Mouse (Mus musculus): ENCODE results near the gene Minos1. TPM values are rescaled to one million over a fixed set of nuclear protein-coding genes. Genes with fewer than 3 reads are reported as not detected.

Minos1 gene
- total RNA-seq, 2 experiments from 2014 or later = 423 to 444 TPM

DNA sequence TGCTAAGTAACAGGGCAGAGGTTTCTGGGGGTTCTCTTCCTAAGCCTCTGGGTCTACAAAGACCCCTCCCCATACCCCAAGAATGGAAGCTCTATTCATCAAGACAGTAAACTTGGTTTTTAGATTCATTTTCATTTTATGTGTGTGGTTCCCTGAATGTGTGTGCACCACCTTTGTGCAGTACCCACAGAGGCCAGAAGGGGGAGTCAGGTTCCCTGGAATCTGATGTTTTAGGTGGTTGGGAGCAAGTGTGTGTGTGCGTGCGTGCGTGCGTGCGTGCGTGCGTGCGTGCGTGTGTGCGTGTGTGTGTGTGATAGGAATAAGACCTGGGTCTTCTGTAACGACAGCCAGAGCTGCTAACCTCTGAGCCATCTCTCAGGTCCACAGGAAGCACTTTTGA is 14.2 kb upstream of the Minos1 start:
- no peak for DNase-seq

DNA sequence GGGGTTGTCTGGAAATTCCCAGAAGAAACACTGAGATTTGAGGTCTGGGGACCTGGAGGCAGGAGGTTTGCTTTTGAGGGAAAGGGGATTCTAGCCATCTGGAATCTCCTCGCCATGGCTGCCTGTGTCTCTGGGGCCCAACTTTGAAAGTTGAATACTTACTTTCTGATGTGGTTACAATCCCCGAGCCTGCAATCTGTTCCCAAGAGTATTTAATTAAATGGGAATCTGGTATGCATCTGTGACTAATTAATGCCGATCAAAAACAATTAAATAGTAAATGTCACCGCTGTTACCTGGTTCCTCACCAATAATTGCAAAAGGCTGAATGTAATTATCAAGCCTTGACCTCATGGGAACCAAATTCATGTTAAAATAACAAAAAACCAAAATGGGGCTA is 13.7 kb upstream of the Minos1 start:
- no peak for DNase-seq

DNA sequence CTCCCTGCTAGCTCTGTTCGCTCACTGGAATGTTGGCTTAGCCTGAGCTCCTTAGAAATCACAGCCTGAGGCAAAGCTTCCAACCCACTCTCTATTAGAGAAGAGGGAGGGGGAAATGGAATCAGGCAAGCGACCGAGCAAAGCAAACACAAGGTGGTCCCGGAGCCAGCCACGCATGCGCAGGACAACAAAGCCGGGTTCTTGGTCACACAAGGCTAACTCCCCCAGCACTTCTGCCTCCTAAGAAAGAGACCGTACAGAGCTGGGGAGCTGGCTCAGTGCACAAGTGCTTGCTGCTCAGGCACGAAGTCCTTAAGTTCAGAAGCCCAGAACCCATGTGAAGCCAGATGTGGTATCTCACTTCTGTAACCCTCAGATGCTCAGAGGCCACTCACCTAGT is 12.1 kb upstream of the Minos1 start:
- no peak for DNase-seq

DNA sequence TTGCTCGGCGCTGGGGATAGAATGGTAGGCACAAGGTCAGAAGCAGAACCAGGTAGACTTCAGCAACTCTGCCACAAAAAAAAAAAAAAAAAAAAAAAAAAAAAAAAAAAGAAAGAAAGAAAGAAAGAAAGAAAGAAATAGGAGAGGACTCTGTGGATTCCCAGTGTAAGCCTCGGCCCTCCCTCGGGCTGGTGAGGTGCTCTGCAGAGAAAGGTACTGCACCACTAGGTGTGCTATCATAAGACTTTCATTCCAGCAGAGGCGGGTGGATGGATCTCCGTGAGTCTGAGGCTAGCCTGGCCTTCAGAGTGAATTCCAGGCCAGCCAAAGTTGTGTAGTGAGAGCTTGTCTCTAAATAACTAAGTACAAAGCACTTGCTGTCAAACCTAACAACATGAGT is 10.9 kb upstream of the Minos1 start:
- no peak for DNase-seq

DNA sequence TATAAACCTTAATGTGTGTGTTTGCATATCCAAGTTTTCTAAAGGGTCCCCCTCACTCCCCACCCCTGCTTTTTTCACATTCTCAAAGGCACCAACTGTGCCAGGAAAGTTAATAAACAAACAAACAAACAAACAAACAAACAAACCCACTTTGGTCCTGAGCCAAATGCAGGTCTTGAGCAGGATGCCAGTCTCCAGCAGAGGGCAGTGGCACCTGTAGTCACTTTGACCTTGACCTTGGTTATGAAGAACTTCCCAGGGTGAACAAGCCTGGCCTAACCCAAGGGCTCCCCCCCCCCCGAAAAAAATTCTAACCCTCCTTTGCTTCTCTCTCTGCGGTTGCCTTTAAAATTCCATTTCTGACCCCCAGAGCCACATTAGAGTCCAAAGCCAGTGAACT is 9.4 kb upstream of the Minos1 start:
- no peak for DNase-seq

DNA sequence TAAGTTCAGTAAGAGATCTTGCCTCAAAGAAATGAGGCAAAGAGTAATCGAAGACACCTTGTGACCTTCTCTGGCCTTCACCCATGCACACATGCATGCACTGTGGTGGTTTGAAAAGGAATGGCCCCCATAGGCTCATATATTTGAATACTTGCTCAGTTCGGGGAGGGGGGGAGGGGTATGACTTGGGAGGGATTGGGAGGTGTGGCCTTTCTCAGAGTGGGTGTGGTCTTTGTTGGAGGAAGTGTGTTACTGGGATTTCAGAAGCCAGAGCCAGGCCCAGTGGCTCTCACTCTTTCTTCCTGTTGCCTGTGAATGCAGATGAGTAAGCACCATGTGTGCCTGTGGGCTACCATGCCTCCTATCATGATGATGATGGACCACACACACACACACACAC is 5.1 kb upstream of the Minos1 start:
- DNase-seq = no peak

DNA sequence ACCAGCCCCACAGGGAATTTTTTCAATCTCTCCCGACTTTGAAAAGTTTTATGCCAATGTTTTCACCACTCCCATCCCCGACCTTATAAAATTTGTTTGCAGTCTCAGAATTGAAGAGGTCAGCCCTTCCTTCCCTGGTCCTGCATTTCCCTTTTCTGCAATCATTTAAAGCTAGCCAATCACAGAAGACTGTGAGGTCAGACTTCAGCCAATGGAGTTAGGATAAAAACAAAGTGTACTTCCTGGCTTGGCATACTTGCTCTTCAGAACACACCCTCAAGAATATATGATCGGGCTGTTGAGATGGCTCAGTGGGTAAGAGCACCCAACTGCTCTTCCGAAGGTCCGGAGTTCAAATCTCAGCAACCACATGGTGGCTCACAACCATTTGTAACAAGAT is 2.2 kb upstream of the Minos1 start:
- DNase-seq = no peak

DNA sequence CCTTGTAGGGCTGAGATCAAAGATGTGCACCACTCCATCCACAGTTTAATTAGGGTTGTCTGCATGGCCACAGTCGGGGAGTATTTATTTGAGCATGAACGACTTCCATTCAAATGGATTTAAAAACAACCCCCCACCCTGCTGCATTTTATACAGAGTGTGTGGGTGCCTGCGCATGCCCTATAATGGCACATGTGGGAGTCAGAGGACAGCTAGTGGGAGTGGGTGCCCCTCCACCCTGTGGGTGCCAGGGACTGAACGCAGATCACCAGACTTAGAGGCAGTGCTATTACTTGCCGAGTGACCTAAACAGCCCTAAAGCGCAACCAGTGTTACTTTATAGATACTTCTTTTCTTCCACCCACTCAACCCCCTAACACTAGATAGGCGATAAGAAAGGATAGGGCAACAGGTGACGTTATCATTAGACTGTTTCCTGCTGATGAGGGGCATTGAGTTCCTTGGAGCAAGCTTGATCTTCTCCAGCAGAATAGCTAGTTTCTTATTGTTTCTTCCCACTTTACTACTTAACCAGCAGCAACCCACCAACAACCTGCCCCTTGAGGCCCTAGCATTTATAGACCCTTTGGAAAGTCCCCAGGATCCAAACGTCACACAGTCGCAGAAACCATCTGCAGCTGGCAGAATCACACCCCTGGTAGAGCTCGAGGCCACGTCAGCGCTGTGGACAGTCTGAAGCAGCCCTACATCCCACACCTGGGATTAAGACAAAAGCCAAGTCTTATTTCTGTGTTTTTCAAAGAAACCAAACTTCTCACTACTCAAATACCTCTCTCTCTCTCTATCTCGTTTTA is 1.2 kb upstream of the Minos1 start:
- no peak for DNase-seq

DNA sequence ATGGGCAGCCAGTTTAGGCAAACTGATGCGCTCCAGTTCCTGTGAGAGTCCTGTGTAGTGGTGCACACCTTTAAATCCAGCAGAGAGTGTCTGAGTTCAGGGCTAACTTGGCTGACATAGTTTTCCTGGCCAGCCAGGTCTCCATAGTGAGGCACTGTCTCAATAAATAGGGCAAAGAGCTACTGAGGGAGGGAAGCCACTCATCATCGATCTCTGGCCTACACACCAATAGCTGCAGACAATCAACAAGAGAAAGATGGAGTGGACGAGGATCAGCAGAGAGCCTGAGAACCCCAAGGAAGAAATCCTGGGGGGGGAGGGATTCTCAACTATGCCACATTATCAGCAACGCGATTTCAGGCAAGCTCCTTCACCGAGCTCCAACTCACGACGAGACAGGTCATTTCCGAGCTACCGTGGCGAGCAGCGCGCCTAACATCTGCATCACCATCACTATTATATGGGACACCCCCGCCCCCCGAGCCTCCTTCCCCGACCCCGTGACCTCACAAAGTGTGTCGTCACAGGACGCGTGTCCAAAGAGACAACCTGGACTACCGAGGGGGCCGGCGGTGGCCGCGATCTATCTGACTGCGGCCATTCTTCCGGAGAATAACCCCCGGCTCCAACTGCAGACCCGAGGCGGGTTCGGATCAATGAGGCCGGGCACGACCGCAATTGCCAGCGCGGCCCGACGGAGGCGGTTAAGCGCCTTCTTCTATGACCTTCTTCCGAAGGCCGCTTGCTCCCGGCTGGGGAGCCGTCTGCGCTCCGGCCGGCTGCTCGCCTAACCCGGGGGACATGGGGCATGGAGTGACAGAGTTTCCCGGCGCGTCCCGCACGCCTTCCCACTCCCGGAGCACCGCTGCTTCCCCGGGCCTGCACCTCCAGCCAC is 860 bp downstream of the Minos1 start:
- no peak for DNase-seq

DNA sequence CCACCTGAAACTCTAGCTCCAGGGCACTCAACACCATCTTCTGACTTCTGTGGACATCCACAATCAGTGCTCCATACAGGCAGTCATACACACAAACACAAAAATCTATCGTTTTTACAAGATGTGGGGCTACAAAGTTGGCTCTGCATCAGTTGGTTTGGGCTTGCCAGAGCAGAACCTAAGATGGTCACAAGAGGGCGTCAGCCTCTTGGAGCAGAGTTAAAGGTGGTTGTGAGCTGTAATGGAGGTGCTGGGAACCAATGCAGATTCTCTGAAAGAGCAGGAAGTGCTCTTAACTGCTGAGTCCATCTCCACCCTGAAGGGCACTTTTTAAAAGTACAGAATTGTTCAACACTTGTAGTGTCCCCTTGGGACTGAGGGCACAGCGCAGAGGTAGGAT is 4.4 kb downstream of the Minos1 start:
- no peak for DNase-seq

DNA sequence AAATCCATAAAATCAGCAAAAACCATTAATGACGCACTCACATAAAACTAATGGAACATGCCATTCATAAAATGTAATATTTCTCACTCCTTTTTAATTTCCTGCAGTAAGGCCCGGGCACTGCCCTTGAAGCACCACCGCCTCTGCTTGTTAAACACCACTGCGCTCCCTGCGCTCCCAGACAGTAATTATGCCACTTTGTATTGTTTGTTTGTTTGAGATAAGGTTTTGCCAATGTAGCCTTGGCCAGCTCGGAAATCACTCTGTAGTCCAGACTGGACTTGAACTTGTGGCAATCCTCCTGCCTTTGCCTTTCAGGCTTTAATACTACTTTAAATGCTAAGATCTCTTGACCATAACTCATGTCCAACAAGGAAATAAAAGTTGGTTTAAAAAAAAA is 6.0 kb downstream of the Minos1 start:
- DNase-seq = no peak

DNA sequence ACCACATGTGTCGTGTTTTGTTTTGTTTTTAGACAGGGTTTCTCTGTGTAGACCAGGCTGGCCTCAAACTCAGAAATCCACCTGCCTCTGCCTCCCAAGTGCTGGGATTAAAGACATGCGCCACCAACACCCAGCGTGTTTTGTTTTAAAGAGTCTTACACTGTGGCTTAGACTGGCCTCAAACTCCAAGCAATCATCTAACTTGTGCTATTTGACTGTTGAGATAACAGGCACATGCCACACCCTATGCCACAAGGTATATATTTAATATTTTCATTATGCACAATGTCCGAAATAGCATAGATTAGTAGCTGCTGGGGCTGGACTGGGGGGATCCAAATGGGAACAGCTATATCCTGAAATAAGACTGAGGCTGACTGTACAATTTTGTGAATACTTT is 8.4 kb downstream of the Minos1 start:
- DNase-seq = no peak

DNA sequence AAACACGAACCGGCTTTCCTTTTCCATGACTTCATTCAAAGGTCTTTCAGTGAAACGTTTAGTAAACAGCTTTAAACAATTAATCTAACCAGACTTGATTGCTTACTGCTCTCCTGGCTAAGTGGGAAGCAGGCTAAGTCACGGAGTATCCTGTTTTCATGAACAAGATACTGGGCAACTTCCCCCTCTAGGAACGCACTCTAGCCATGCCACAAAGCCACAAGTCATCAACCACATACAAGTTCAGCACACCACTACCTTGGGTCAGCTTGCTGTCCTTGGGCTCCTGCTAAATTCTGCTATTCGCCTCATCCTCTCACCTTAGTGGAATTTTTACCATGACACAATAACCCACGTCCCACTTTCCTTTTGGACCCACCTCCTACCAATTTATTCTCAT is 9.9 kb downstream of the Minos1 start:
- DNase-seq = no peak

DNA sequence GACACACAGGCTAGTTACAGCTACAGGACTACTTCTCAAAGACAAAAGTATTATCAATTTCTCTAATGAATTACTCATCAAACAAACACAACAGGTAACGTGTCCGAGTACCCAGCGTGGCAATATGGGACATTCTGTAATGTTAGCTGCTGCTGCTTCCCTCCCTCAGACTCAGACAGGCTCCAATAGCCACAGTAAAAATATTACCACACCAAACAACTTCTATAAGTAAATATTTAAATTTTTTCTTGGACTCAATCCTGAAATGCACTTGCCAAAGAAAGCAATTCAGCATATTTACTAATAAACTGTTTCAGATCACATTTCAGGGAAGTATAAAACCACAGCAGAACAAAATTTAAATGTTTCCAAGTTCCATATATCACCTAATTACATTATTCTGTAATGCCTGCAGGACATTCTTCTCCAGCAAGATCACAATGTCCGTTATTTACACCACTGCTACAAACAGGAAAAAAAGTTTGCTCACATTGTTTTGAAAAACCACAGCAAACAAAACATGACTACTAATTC is 10.6 kb downstream of the Minos1 start:
- DNase-seq = no peak

DNA sequence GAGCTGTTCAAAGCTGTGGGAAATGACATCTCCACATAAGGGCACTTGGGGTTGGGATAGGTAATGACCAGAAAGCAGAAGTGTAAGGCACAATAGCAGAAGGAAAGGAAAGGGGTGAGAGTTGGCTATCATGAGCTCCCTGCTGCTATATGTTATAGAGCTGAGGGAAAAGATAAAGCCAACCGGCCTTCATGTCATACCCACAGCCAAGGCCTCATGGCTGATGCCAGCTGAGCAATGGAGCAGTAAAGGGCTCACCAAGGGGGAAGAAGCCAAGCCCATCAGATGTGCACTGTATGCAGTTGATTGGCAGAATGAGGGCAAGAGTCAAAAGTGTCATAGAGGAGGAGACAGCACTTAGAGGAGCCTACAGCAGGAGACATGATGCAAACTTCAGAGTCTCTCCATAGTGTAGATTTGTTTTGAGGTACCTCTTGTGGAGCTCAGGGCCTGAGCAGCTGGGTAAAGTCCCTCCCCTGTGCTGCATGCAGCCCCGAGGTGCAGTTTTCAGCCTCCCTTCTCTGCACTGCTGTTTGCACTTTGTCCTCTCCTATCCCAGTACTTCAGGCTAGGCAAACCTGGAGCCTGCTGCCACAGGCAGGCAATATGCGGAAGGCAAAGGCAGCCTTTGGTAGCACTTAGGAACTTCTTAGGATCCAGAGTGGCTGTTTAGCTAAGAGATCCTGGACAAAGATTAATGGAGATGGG is 14.4 kb downstream of the Minos1 start:
- DNase-seq = no peak

DNA sequence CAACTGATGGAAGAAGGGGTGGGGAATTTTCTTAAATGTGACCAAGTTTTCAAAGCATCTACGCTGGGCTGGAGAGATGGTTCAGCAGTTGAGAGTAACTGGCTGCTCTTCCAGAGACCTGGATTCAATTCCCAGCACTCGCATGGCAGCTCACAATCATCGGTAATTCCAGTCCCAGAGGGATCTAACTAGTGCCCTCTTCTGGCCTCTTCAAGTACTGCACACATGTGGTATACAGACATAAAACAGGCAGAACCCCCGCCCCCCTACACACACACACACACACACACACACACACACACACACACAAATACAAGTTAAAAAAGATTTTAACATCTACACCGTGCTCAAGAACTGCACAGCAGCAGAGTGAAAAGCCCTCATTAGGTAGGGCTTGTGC is 15.2 kb downstream of the Minos1 start:
- no peak for DNase-seq

DNA sequence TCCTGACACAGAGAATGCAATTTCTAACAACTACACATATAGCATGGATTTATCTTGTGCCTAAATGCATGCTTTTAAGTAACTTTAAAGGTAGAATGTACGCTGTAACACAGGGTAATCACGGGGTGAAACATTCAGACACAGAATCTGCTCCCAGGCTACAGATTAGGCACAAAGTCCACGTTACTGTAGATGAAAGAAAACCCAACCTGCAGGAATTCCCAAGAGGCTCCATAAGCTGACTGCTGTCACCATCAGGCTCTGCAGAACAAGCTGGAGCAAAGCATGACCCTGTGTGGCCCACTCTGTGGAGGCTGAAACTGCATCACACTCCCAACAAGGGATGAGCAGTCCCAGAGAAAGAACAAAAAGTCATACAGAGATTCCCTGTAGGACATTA is 18.4 kb downstream of the Minos1 start:
- DNase-seq = no peak

DNA sequence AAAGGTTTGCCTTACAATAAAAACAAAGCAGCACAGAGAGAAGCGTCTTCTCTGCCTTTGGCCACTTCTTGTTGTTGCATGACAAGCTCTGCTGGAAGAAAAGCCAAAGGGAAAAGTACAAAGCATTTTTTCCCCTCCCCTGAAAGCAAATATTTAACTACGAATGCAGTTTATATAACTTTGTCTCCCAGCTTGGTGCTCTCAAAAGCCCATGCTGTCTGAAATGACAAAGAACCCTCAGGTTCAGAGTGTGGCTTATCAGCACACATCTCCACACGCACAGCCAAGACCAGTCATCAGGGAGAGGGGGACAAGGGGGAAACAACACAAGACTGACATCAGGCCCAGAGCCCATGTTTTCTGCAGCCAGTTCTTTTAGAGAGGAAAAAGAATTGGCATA is 19.5 kb downstream of the Minos1 start:
- no peak for DNase-seq

DNA sequence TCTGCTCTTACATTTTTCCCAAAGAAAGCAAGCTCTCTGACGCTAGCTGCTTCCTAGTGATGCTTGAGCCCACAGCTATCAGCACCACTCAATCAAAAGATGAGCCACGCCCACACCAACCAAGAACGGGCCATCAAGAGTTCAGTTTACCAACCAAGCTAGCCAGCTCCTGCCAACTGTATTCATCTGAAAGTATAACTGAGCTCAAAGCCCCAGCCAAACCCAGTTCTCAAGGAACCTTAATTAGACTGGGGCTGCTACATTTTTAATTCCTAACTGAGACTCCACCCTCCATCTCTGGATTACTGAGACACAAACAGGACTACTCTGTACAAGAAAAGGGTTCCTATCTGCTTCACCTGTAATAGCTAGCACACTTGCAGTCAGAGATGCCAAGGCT is 20.1 kb downstream of the Minos1 start:
- no peak for DNase-seq

DNA sequence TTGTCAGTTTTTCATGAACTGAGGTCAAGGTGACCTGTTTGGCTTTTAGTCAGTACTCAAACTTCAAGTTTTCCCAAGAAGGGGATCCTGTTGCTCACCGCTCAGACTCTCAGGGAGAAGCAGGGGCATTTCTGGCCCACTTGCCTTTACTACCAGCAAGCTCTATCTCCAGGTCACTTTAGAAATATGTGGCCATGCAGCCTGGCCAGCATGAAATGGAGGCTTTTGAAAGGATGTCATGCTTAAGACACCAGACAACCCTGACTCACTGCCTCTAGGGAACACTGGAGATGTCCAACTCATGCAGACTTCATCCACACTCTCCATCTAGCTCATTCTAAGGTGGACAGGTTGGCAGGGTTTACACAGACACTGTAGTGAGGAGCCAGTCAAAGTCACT is 25.5 kb downstream of the Minos1 start:
- DNase-seq = no peak

DNA sequence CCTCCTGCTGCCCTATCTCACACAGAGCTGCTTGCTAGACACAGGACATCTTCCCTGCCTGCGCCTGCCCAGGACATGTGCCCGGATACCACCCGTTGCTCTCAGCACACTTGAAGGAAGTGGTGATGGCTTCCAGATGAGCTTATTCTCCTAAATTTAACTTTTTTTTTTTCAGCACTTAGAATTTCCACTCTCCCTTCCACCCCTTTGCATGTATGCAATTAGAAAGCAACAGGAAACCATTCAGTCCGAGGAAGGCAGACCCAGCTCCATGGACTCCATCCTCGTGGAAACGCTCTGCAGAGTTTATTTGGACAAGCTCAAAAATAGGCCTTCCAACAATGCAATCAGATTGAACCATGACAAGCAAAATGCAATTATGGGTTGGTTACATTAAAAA is 29.4 kb downstream of the Minos1 start:
- DNase-seq = no peak

DNA sequence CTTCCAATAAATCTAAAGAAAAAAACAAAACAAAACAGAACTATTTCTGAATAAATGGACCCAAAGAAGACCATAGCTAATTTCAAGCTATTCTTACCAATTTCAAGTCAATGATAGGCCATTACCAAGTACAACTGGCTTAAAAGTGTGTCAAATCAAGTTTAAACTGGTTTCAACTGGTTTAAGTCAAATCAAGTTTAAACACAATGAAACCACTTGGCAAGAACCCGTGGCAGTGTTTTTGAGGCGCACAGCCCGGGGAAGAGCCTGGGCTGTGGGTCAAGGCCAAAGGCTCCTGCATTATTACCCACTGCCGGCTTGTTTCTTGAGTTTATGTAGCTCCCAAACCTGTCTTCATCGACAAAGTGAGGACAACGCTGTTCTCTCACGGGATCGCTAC is 30.6 kb downstream of the Minos1 start:
- DNase-seq = no peak

DNA sequence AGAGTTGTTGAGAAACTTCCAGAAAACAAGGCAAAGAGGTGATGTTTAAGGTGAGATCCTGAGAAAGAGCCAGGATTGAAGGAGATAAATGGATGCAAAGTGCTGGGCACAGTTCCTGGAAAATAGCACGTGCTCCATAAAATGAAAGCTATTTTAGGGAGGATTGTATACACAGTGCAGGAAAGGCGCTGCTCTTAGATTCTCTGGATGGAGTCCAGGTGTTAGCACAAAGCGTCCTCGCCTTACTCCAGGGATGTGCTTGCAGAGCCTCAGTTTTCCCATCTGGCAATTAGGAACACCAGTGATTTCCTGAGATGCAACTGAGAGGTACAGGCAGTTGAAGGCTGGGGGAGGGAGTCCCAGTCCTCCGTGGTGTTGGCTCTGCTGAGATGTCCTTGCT is 34.7 kb downstream of the Minos1 start:
- no peak for DNase-seq
